In the genomic region with DNA sequence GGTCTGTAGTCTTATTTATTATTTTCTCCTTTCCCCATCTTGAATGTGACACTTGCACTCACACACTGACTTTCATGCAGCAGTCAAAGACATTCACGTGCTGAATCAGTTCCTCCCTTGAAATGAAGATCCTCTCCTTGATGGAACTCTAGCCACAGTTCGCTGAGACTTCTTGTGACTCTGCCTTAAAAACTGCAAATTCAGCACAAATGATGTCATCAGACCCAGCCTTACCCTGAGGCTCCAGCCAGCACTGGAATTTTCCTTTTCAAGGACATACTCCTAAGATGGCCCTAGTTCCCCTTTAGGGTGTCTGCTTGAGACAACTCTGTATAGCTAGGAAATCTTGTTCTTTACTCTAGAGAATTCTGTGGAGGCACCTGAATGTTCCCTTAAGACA, we compare ENCODE assay signal across 20 mouse cellular contexts.
"Had no signal": no experiment of that assay in that cellular context is flagged by ENCODE, and none has a peak within 500 bp of the region (broad histone marks: within the 10 kb centered on the region; RNA-seq: fewer than 3 reads in every experiment).

No protein-coding gene starts in this region.

- H3K4me2 ChIP-seq: lung, embryonic 15.5 days; midbrain, embryonic 11.5 days; midbrain, embryonic 13.5 days; midbrain, embryonic 15.5 days; neural tube, embryonic 12.5 days had no signal

- H3K9me3 ChIP-seq: lung, embryonic 15.5 days; megakaryocyte, embryonic 14.5 days; midbrain, embryonic 13.5 days; midbrain, embryonic 15.5 days; neural tube, embryonic 12.5 days had no signal

- H3K4me3 ChIP-seq: lung, embryonic 15.5 days; megakaryocyte, embryonic 14.5 days; midbrain, embryonic 13.5 days; midbrain, embryonic 15.5 days; neural tube, embryonic 12.5 days had no signal

- H3K9ac ChIP-seq: liver, postnatal 0 days; lung, embryonic 15.5 days; midbrain, embryonic 13.5 days; midbrain, embryonic 15.5 days; neural tube, embryonic 12.5 days had no signal

- DNase-seq: liver, postnatal 0 days; lung, adult 2 months; lung, postnatal 14 days; lung, postnatal 36 days; retina, postnatal 1 day; right cerebral cortex, adult 18-20 months; right cerebral cortex, postnatal 25 days; right cerebral cortex, postnatal 4 days; spleen, adult 18-20 months; thymus, adult 18-20 months; thymus, postnatal 14 days; thymus, postnatal 36 days had no signal

- H3K4me1 ChIP-seq: lung, embryonic 15.5 days; megakaryocyte, embryonic 14.5 days; midbrain, embryonic 13.5 days; midbrain, embryonic 15.5 days; neural tube, embryonic 12.5 days had no signal

- H3K27me3 ChIP-seq: lung, embryonic 15.5 days; megakaryocyte, embryonic 14.5 days; midbrain, embryonic 13.5 days; midbrain, embryonic 15.5 days; neural tube, embryonic 12.5 days had no signal

- ATAC-seq: liver, postnatal 0 days; lung, postnatal 0 days; midbrain, embryonic 13.5 days; midbrain, embryonic 15.5 days had no signal

- H3K36me3 ChIP-seq: lung, embryonic 15.5 days; midbrain, embryonic 13.5 days; midbrain, embryonic 15.5 days; neural tube, embryonic 12.5 days had no signal

- H3K27ac ChIP-seq: lung, embryonic 15.5 days; macrophage; midbrain, embryonic 13.5 days; midbrain, embryonic 15.5 days; neural tube, embryonic 12.5 days had no signal
